Comparison of ENCODE assay signal across 20 mouse cellular contexts in genomic region chr14:72604077-72604476, GRCm38 (mm10).
DNase-seq lines count a peak whose midpoint lies in the region; ATAC-seq and TF ChIP-seq lines count a peak whose summit lies in the region.
"Had no signal": no experiment of that assay in that cellular context is flagged by ENCODE, and none has a peak within 500 bp of the region (broad histone marks: within the 10 kb centered on the region; RNA-seq: fewer than 3 reads in every experiment).

No protein-coding gene starts in this region.

- H3K27me3 ChIP-seq in hindbrain, embryonic 14.5 days (ENCODE audit: control insufficient read depth, insufficient read depth, low read length), result no peaks in the 10 kb centered on the region
- no peaks in the 10 kb centered on the region for H3K27me3 ChIP-seq in hindbrain, postnatal 0 days (ENCODE audit: insufficient read depth, low read length)
- no peaks in the 10 kb centered on the region for H3K27me3 ChIP-seq in liver, embryonic 12.5 days (replicated peaks)
- H3K27me3 ChIP-seq: embryonic facial prominence, embryonic 12.5 days; hindbrain, embryonic 12.5 days; limb, embryonic 15.5 days; stomach, embryonic 15.5 days had no signal

- no peaks in the 10 kb centered on the region for H3K36me3 ChIP-seq in hindbrain, embryonic 14.5 days (replicated peaks; ENCODE audit: control insufficient read depth, insufficient read depth)
- no peaks in the 10 kb centered on the region for H3K36me3 ChIP-seq in hindbrain, postnatal 0 days (ENCODE audit: insufficient read depth, low read length)
- H3K36me3 ChIP-seq in liver, embryonic 12.5 days, result no peaks in the 10 kb centered on the region
- H3K36me3 ChIP-seq: embryonic facial prominence, embryonic 12.5 days; hindbrain, embryonic 12.5 days; limb, embryonic 15.5 days; stomach, embryonic 15.5 days had no signal

- no peak overlapping the region for H3K4me3 ChIP-seq in hindbrain, embryonic 14.5 days (replicated peaks; ENCODE audit: low read length)
- no peak overlapping the region for H3K4me3 ChIP-seq in hindbrain, postnatal 0 days (ENCODE audit: low read length)
- H3K4me3 ChIP-seq in liver, embryonic 12.5 days, result no peak overlapping the region
- H3K4me3 ChIP-seq: embryonic facial prominence, embryonic 12.5 days; hindbrain, embryonic 12.5 days; limb, embryonic 15.5 days; stomach, embryonic 15.5 days had no signal

- H3K9ac ChIP-seq in hindbrain, embryonic 14.5 days, result no peak overlapping the region
- H3K9ac ChIP-seq in hindbrain, postnatal 0 days (replicated peaks; ENCODE audit: low read length), result no peak overlapping the region
- no peak overlapping the region for H3K9ac ChIP-seq in liver, embryonic 12.5 days
- H3K9ac ChIP-seq: embryonic facial prominence, embryonic 12.5 days; forebrain, postnatal 0 days; hindbrain, embryonic 12.5 days; limb, embryonic 15.5 days; stomach, embryonic 15.5 days had no signal

- ATAC-seq in hindbrain, embryonic 14.5 days (ENCODE audit: low FRiP score), result no peak
- ATAC-seq in hindbrain, postnatal 0 days, result no peak
- ATAC-seq in liver, embryonic 12.5 days, result no peak
- ATAC-seq: forebrain, postnatal 0 days had no signal

- 87% methylated on average over 3 of the region's 3 CpGs for WGBS in hindbrain, embryonic 14.5 days
- WGBS in hindbrain, postnatal 0 days, result 87% methylated on average over 3 of the region's 3 CpGs
- WGBS in liver, embryonic 12.5 days (ENCODE audit: insufficient replicate concordance), result 75% methylated on average over 3 of the region's 3 CpGs

- peak; percentile 12 for DNase-seq in hindbrain, embryonic 14.5 days (ENCODE audit: low spot score)
- DNase-seq in hindbrain, postnatal 0 days (ENCODE audit: low spot score), result no peak
- DNase-seq in 416B (ENCODE audit: low read depth) (peak; percentile 37), adipocyte (ENCODE audit: low spot score) (peak; percentile 78)
- no peak for DNase-seq in layer of hippocampus, postnatal 36 days
- DNase-seq in right cerebral cortex, postnatal 10 days (ENCODE audit: low spot score in 2 of 2), result no peak
- DNase-seq in right cerebral cortex, postnatal 14 days, result no peak
- DNase-seq: adrenal gland, postnatal 14 days; cerebellum, adult 18-20 months; forebrain, postnatal 0 days; gastrocnemius, postnatal 10 days; kidney, adult 18-20 months; kidney, postnatal 14 days; midbrain, embryonic 14.5 days; spleen, adult 18-20 months had no signal

- H3K27ac ChIP-seq in hindbrain, embryonic 14.5 days, result no peak overlapping the region
- no peak overlapping the region for H3K27ac ChIP-seq in hindbrain, postnatal 0 days
- H3K27ac ChIP-seq in liver, embryonic 12.5 days, result no peak overlapping the region
- H3K27ac ChIP-seq: embryonic facial prominence, embryonic 12.5 days; hindbrain, embryonic 12.5 days; limb, embryonic 15.5 days; stomach, embryonic 15.5 days had no signal

- H3K4me1 ChIP-seq in hindbrain, embryonic 14.5 days (replicated peaks; ENCODE audit: control insufficient read depth, insufficient read depth, low read length), result peaks cover 26% of the 10 kb centered on the region
- H3K4me1 ChIP-seq in hindbrain, postnatal 0 days (ENCODE audit: insufficient read depth, low read length), result peaks cover 11% of the 10 kb centered on the region; the same call in 1 of the 2 replicates
- peaks cover 18% of the 10 kb centered on the region for H3K4me1 ChIP-seq in liver, embryonic 12.5 days

- no peak overlapping the region for H3K4me2 ChIP-seq in hindbrain, embryonic 14.5 days (replicated peaks)
- H3K4me2 ChIP-seq in hindbrain, postnatal 0 days (ENCODE audit: low read depth, low read length), result no peak overlapping the region
- peak overlapping the region; percentile 70; the same call in 1 of the 2 replicates for H3K4me2 ChIP-seq in liver, embryonic 12.5 days
- H3K4me2 ChIP-seq: limb, embryonic 15.5 days; stomach, embryonic 15.5 days had no signal

- H3K9me3 ChIP-seq in hindbrain, embryonic 14.5 days (ENCODE audit: control insufficient read depth, low read length), result no peaks in the 10 kb centered on the region
- H3K9me3 ChIP-seq in hindbrain, postnatal 0 days (ENCODE audit: low read length), result no peaks in the 10 kb centered on the region
- H3K9me3 ChIP-seq in liver, embryonic 12.5 days (replicated peaks), result no peaks in the 10 kb centered on the region
- H3K9me3 ChIP-seq: embryonic facial prominence, embryonic 12.5 days; hindbrain, embryonic 12.5 days; limb, embryonic 15.5 days; stomach, embryonic 15.5 days had no signal

- TF ChIP-seq CTCF in hindbrain, postnatal 0 days (IDR thresholded peaks at IDR 0.05; ENCODE audit: low read depth), result no peak

Comparison
In these comparisons a context has a peak if more than half of its experiments do, and no peak if none do; other contexts are left out.
1. DNase-seq: peak in hindbrain, embryonic 14.5 days (single experiment), 416B (single experiment) and adipocyte (single experiment); none in hindbrain, postnatal 0 days (single experiment), layer of hippocampus, postnatal 36 days (0 of 2), right cerebral cortex, postnatal 10 days (0 of 2) and right cerebral cortex, postnatal 14 days (single experiment).